Mouse (Mus musculus): ENCODE data around the gene Srgap1. TPM values are rescaled to one million over a fixed set of nuclear protein-coding genes. Genes with fewer than 3 reads are reported as not detected.
A peak's percentile ranks its signal among the peaks of the same experiment; 100 is the strongest.

Gene Srgap1
- polyA plus RNA-seq, 1 experiment = not detected

GRCm38 (mm10) chr10:122020255-122020654, 26.9 kb downstream of the Srgap1 start:
- H3K27me3 ChIP-seq (replicated peaks) = peaks cover 6% of the 10 kb centered on the region
- H3K36me3 ChIP-seq (replicated peaks; ENCODE audit: low read length) = no peaks in the 10 kb centered on the region
- peaks cover 35% of the 10 kb centered on the region for H3K9me3 ChIP-seq
- no peak for TF ChIP-seq FLI1 (IDR thresholded peaks at IDR 0.05; ENCODE audit: low read length)
- no peak for TF ChIP-seq GATA1 (IDR thresholded peaks at IDR 0.05; ENCODE audit: borderline replicate concordance, low read length)
- no peaks in the 10 kb centered on the region for H3K4me1 ChIP-seq
- no peak overlapping the region for H3K4me3 ChIP-seq (replicated peaks)

GRCm38 (mm10) chr10:122018594-122019048, 28.5 kb downstream of the Srgap1 start:
- Histone ChIP-seq H3K4me1 (no peaks in the 10 kb centered on the region), H3K4me3 (replicated peaks) (no peak overlapping the region), H3K36me3 (replicated peaks; ENCODE audit: low read length) (no peaks in the 10 kb centered on the region), H3K9me3 (peaks cover 22% of the 10 kb centered on the region), H3K27me3 (replicated peaks) (peaks cover 6% of the 10 kb centered on the region)
- TF ChIP-seq GATA1 (IDR thresholded peaks at IDR 0.05; ENCODE audit: borderline replicate concordance, low read length) (no peak), FLI1 (IDR thresholded peaks at IDR 0.05; ENCODE audit: low read length) (no peak)

- Histone ChIP-seq H3K9me3 (peaks cover 19% of the 10 kb centered on the region), H3K4me3 (replicated peaks) (no peak overlapping the region), H3K4me1 (no peaks in the 10 kb centered on the region), H3K36me3 (replicated peaks; ENCODE audit: low read length) (no peaks in the 10 kb centered on the region), H3K27me3 (replicated peaks) (peaks cover 6% of the 10 kb centered on the region)
- TF ChIP-seq FLI1 (IDR thresholded peaks at IDR 0.05; ENCODE audit: low read length) (no peak), GATA1 (IDR thresholded peaks at IDR 0.05; ENCODE audit: borderline replicate concordance, low read length) (no peak)
Observed at GRCm38 (mm10) chr10:122017743-122018142, 29.4 kb downstream of the Srgap1 start.

- Histone ChIP-seq H3K4me1 (no peaks in the 10 kb centered on the region), H3K36me3 (replicated peaks; ENCODE audit: low read length) (no peaks in the 10 kb centered on the region), H3K4me3 (replicated peaks) (no peak overlapping the region), H3K9me3 (peaks cover 12% of the 10 kb centered on the region), H3K27me3 (replicated peaks) (peaks cover 6% of the 10 kb centered on the region)
- TF ChIP-seq FLI1 (IDR thresholded peaks at IDR 0.05; ENCODE audit: low read length) (no peak), GATA1 (IDR thresholded peaks at IDR 0.05; ENCODE audit: borderline replicate concordance, low read length) (no peak)
Observed at GRCm38 (mm10) chr10:122017063-122017462, 30.1 kb downstream of the Srgap1 start.

- no peaks in the 10 kb centered on the region for H3K4me1 ChIP-seq
- TF ChIP-seq GATA1 (IDR thresholded peaks at IDR 0.05; ENCODE audit: borderline replicate concordance, low read length) (no peak), FLI1 (IDR thresholded peaks at IDR 0.05; ENCODE audit: low read length) (no peak)
Observed at GRCm38 (mm10) chr10:122016631-122017030, 30.5 kb downstream of the Srgap1 start.

GRCm38 (mm10) chr10:122012321-122012720, 34.8 kb downstream of the Srgap1 start:
- no peak for TF ChIP-seq GATA1 (IDR thresholded peaks at IDR 0.05; ENCODE audit: borderline replicate concordance, low read length)
- TF ChIP-seq FLI1 (IDR thresholded peaks at IDR 0.05; ENCODE audit: low read length) = no peak
- H3K9me3 ChIP-seq = peaks cover 4% of the 10 kb centered on the region; the same call in 1 of the 2 replicates

More at GRCm38 (mm10) chr10:122016631-122017030, 30.5 kb downstream of the Srgap1 start:
- Histone ChIP-seq H3K9me3 (peaks cover 9% of the 10 kb centered on the region; the same call in 1 of the 2 replicates), H3K27me3 (replicated peaks) (peaks cover 6% of the 10 kb centered on the region), H3K36me3 (replicated peaks; ENCODE audit: low read length) (no peaks in the 10 kb centered on the region), H3K4me3 (replicated peaks) (no peak overlapping the region)

GRCm38 (mm10) chr10:122008731-122009391, 38.3 kb downstream of the Srgap1 start:
- Histone ChIP-seq H3K4me3 (replicated peaks) (peak overlapping the region; percentile 72), H3K27me3 (replicated peaks) (peaks cover 8% of the 10 kb centered on the region), H3K9me3 (peaks cover 4% of the 10 kb centered on the region; the same call in 1 of the 2 replicates), H3K36me3 (replicated peaks; ENCODE audit: low read length) (no peaks in the 10 kb centered on the region), H3K4me1 (peaks cover 38% of the 10 kb centered on the region)
- TF ChIP-seq FLI1 (IDR thresholded peaks at IDR 0.05; ENCODE audit: low read length) (no peak), GATA1 (IDR thresholded peaks at IDR 0.05; ENCODE audit: borderline replicate concordance, low read length) (no peak)

More at GRCm38 (mm10) chr10:122012321-122012720, 34.8 kb downstream of the Srgap1 start:
- Histone ChIP-seq H3K4me1 (peaks cover 22% of the 10 kb centered on the region), H3K4me3 (replicated peaks) (no peak overlapping the region), H3K27me3 (replicated peaks) (peaks cover 10% of the 10 kb centered on the region), H3K36me3 (replicated peaks; ENCODE audit: low read length) (no peaks in the 10 kb centered on the region)

- H3K9me3 ChIP-seq = peaks cover 4% of the 10 kb centered on the region; the same call in 1 of the 2 replicates
- H3K4me3 ChIP-seq (replicated peaks) = peak overlapping the region; percentile 72
- TF ChIP-seq FLI1 (IDR thresholded peaks at IDR 0.05; ENCODE audit: low read length) (no peak), GATA1 (IDR thresholded peaks at IDR 0.05; ENCODE audit: borderline replicate concordance, low read length) (no peak)
- peaks cover 8% of the 10 kb centered on the region for H3K27me3 ChIP-seq (replicated peaks)
- peaks cover 38% of the 10 kb centered on the region for H3K4me1 ChIP-seq
- H3K36me3 ChIP-seq (replicated peaks; ENCODE audit: low read length) = no peaks in the 10 kb centered on the region
Observed at GRCm38 (mm10) chr10:122008370-122008730, 38.8 kb downstream of the Srgap1 start.

- H3K9me3 ChIP-seq = peaks cover 15% of the 10 kb centered on the region
- peaks cover 9% of the 10 kb centered on the region for H3K27me3 ChIP-seq (replicated peaks)
- TF ChIP-seq FLI1 (IDR thresholded peaks at IDR 0.05; ENCODE audit: low read length) (no peak), GATA1 (IDR thresholded peaks at IDR 0.05; ENCODE audit: borderline replicate concordance, low read length) (no peak)
Observed at GRCm38 (mm10) chr10:122006606-122007005, 40.5 kb downstream of the Srgap1 start.

GRCm38 (mm10) chr10:122006151-122006550, 41.0 kb downstream of the Srgap1 start:
- TF ChIP-seq FLI1 (IDR thresholded peaks at IDR 0.05; ENCODE audit: low read length) (no peak), GATA1 (IDR thresholded peaks at IDR 0.05; ENCODE audit: borderline replicate concordance, low read length) (no peak)
- Histone ChIP-seq H3K4me1 (peaks cover 38% of the 10 kb centered on the region), H3K9me3 (peaks cover 18% of the 10 kb centered on the region), H3K4me3 (replicated peaks) (no peak overlapping the region), H3K27me3 (replicated peaks) (peaks cover 11% of the 10 kb centered on the region), H3K36me3 (replicated peaks; ENCODE audit: low read length) (no peaks in the 10 kb centered on the region)

More at GRCm38 (mm10) chr10:122006606-122007005, 40.5 kb downstream of the Srgap1 start:
- Histone ChIP-seq H3K4me1 (peaks cover 38% of the 10 kb centered on the region), H3K36me3 (replicated peaks; ENCODE audit: low read length) (no peaks in the 10 kb centered on the region), H3K4me3 (replicated peaks) (no peak overlapping the region)
